Mouse (Mus musculus): ENCODE measurements at regions not wholly inside any gene's neighbourhood (a gene's known extent, or its start where the extent isn't known, plus 50 kb on each side); places are given as distances from the start of the nearest gene placed in this dataset.

- no peak for TF ChIP-seq GATA1 (IDR thresholded peaks at IDR 0.05; ENCODE audit: borderline replicate concordance, low read length)
- TF ChIP-seq FLI1 (IDR thresholded peaks at IDR 0.05; ENCODE audit: low read length) = no peak
Measured at GRCm38 (mm10) chr9:32923925-32924324, 287.9 kb downstream of the Ets1 start.
